Mouse (Mus musculus): Measurements from ENCODE around the gene Trio.

Trio gene

GRCm38 (mm10) chr15:27814677-27815391 lies 210.8 kb downstream of the Trio start:
- ChIA-PET CTCF (interaction anchor here in 2 of 4 experiments (0.6 to 2.1 kb wide), 2 partner anchors 9 to 90 kb away, joined by 3 to 5 read pairs; no protein-coding TSS in a partner anchor), POLR2A (interaction anchor here in 2 of 4 experiments (0.8 to 0.9 kb wide), 2 partner anchors 9 to 16 kb away, joined by 3 read pairs; no protein-coding TSS in a partner anchor)

GRCm38 (mm10) chr15:27810793-27811488 lies 214.7 kb downstream of the Trio start:
- CTCF ChIA-PET = interaction anchor here in 2 of 4 experiments (1.2 to 1.9 kb wide), 3 partner anchors 13 to 59 kb away, joined by 3 to 12 read pairs (median 3); no protein-coding TSS in a partner anchor

GRCm38 (mm10) chr15:27810262-27810661 lies 215.4 kb downstream of the Trio start:
- CTCF ChIA-PET = interaction anchor here in 1 of 4 experiments (1.9 kb wide), 1 partner anchor 14 kb away, joined by 12 read pairs; no protein-coding TSS in a partner anchor

More at GRCm38 (mm10) chr15:27810793-27811488, 214.7 kb downstream of the Trio start:
- POLR2A ChIA-PET = interaction anchor here in 2 of 4 experiments (0.6 to 1.1 kb wide), 4 partner anchors 10 to 403 kb away, joined by 3 to 5 read pairs (median 3); no protein-coding TSS in a partner anchor

GRCm38 (mm10) chr15:27808596-27809276 lies 216.9 kb downstream of the Trio start:
- ChIA-PET POLR2A (interaction anchor here in 3 of 4 experiments (0.6 to 1.0 kb wide), 3 partner anchors 42 to 428 kb away, joined by 3 to 4 read pairs (median 3); no protein-coding TSS in a partner anchor), CTCF (interaction anchor here in 2 of 4 experiments (0.5 to 0.6 kb wide), 2 partner anchors 92 to 281 kb away, joined by 5 to 6 read pairs; no protein-coding TSS in a partner anchor)

More at GRCm38 (mm10) chr15:27810262-27810661, 215.4 kb downstream of the Trio start:
- POLR2A ChIA-PET = interaction anchor here in 2 of 4 experiments (0.6 to 0.7 kb wide), 3 partner anchors 9 to 404 kb away, joined by 3 to 5 read pairs (median 3); no protein-coding TSS in a partner anchor

GRCm38 (mm10) chr15:27806219-27806618 lies 219.4 kb downstream of the Trio start:
- POLR2A ChIA-PET = interaction anchor here in 1 of 4 experiments (0.6 to 1.6 kb wide), 3 partner anchors 9 to 114 kb away, joined by 3 to 7 read pairs (median 3); no protein-coding TSS in a partner anchor
- CTCF ChIA-PET = interaction anchor here in 3 of 4 experiments (0.6 to 2.5 kb wide), 3 partner anchors 17 to 147 kb away, joined by 3 to 7 read pairs (median 4); no protein-coding TSS in a partner anchor

- POLR2A ChIA-PET = interaction anchor here in 1 of 4 experiments (1.3 to 1.6 kb wide), 2 partner anchors 9 to 18 kb away, joined by 3 to 7 read pairs; no protein-coding TSS in a partner anchor
- CTCF ChIA-PET = interaction anchor here in 2 of 4 experiments (0.6 to 2.5 kb wide), 2 partner anchors 18 to 146 kb away, joined by 3 to 7 read pairs; no protein-coding TSS in a partner anchor
Observed at GRCm38 (mm10) chr15:27805654-27806053, 220.0 kb downstream of the Trio start.

GRCm38 (mm10) chr15:27804447-27804846 lies 221.2 kb downstream of the Trio start:
- CTCF ChIA-PET = interaction anchor here in 3 of 4 experiments (0.5 to 0.8 kb wide), 3 partner anchors 19 to 338 kb away, joined by 3 read pairs; partner anchors contain the start of gene Ank (in 1 of the 3)
- POLR2A ChIA-PET = interaction anchor here in 2 of 4 experiments (1.1 to 1.7 kb wide), 3 partner anchors 10 to 164 kb away, joined by 3 to 5 read pairs (median 4); no protein-coding TSS in a partner anchor

GRCm38 (mm10) chr15:27803568-27804345 lies 221.9 kb downstream of the Trio start:
- POLR2A ChIA-PET = interaction anchor here in 2 of 4 experiments (1.1 to 1.7 kb wide), 3 partner anchors 10 to 164 kb away, joined by 3 to 5 read pairs (median 4); no protein-coding TSS in a partner anchor
- CTCF ChIA-PET = interaction anchor here (0.5 to 2.0 kb wide), 5 partner anchors 20 to 337 kb away, joined by 3 to 6 read pairs (median 3); partner anchors contain the start of gene Ank (in 1 of the 4)

- CTCF ChIA-PET = interaction anchor here in 3 of 4 experiments (0.6 to 2.0 kb wide), 4 partner anchors 21 to 117 kb away, joined by 3 to 6 read pairs (median 3); no protein-coding TSS in a partner anchor
Observed at GRCm38 (mm10) chr15:27802243-27802642, 223.4 kb downstream of the Trio start.

GRCm38 (mm10) chr15:27801177-27801576 lies 224.5 kb downstream of the Trio start:
- CTCF ChIA-PET = interaction anchor here in 1 of 4 experiments (0.6 kb wide), 1 partner anchor 118 kb away, joined by 4 read pairs; no protein-coding TSS in a partner anchor
- POLR2A ChIA-PET = interaction anchor here in 2 of 4 experiments (0.8 to 2.4 kb wide), 4 partner anchors 9 to 17 kb away, joined by 3 to 6 read pairs (median 3); no protein-coding TSS in a partner anchor

More at GRCm38 (mm10) chr15:27802243-27802642, 223.4 kb downstream of the Trio start:
- POLR2A ChIA-PET = interaction anchor here in 1 of 4 experiments (2.4 kb wide), 1 partner anchor 10 kb away, joined by 6 read pairs; no protein-coding TSS in a partner anchor

- CTCF ChIA-PET = no interaction called here
- POLR2A ChIA-PET = no interaction called here
Observed at GRCm38 (mm10) chr15:27797480-27798155, 228.0 kb downstream of the Trio start.

- CTCF ChIA-PET = interaction anchor here in 1 of 4 experiments (0.6 kb wide), 1 partner anchor 122 kb away, joined by 5 read pairs; no protein-coding TSS in a partner anchor
- POLR2A ChIA-PET = interaction anchor here in 1 of 4 experiments (0.6 to 1.5 kb wide), 2 partner anchors 12 to 214 kb away, joined by 3 read pairs; no protein-coding TSS in a partner anchor
Observed at GRCm38 (mm10) chr15:27796868-27797222, 228.8 kb downstream of the Trio start.

GRCm38 (mm10) chr15:27795942-27796867 lies 229.4 kb downstream of the Trio start:
- ChIA-PET CTCF (interaction anchor here in 2 of 4 experiments (0.6 to 1.0 kb wide), 2 partner anchors 123 to 137 kb away, joined by 3 to 5 read pairs; no protein-coding TSS in a partner anchor), POLR2A (interaction anchor here in 1 of 4 experiments (0.6 to 1.5 kb wide), 2 partner anchors 11 to 213 kb away, joined by 3 read pairs; no protein-coding TSS in a partner anchor)

GRCm38 (mm10) chr15:27793284-27793683 lies 232.4 kb downstream of the Trio start:
- ChIA-PET POLR2A (interaction anchor here in 1 of 4 experiments (1.9 kb wide), 1 partner anchor 11 kb away, joined by 4 read pairs; no protein-coding TSS in a partner anchor), CTCF (no interaction called here)

GRCm38 (mm10) chr15:27792473-27792872 lies 233.2 kb downstream of the Trio start:
- ChIA-PET POLR2A (interaction anchor here in 1 of 4 experiments (1.4 kb wide), 1 partner anchor 9 kb away, joined by 6 read pairs; no protein-coding TSS in a partner anchor), CTCF (no interaction called here)
